Mouse (Mus musculus) kidney, embryonic 16.5 days (tissue): ENCODE measurements around the gene Cebpa. TPM values are rescaled to one million over a fixed set of nuclear protein-coding genes. Genes with fewer than 3 reads are reported as not detected.

Experiments used
- ATAC-seq: fragments of 200-750 bp; cut with Nextera tagmentation; 2 replicates; pipeline ENCODE4 v1.8.0; 2017; ENCODE audit warnings: moderate TSS enrichment; ENCODE audit not compliant: low FRiP score, low TSS enrichment
- H3K27ac ChIP-seq: fragments of 300-500 bp; sonication (generic); 2 replicates; pipeline ENCODE4 v1.5.1; 2014; ENCODE audit warnings: low read length
- H3K27me3 ChIP-seq: fragments of 300-500 bp; sonication (generic); 2 replicates; pipeline ENCODE4 v1.6.1; 2014; ENCODE audit warnings: low read length, control low read depth, mixed read lengths; ENCODE audit not compliant: insufficient read depth
- H3K36me3 ChIP-seq: fragments of 300-500 bp; sonication (generic); 2 replicates; pipeline ENCODE4 v1.6.1; 2014; ENCODE audit warnings: low read length, control low read depth, mixed read lengths; ENCODE audit not compliant: insufficient read depth
- H3K4me1 ChIP-seq: fragments of 300-500 bp; sonication (generic); 2 replicates; pipeline ENCODE4 v1.6.1; 2014; ENCODE audit warnings: low read length, control low read depth, mixed read lengths; ENCODE audit not compliant: insufficient read depth
- H3K4me2 ChIP-seq: fragments of 300-500 bp; sonication (generic); replicated peaks from 2 replicates; pipeline ENCODE4 v1.6.1; 2014; ENCODE audit warnings: low read depth, low read length
- H3K4me3 ChIP-seq: fragments of 300-500 bp; sonication (generic); 2 replicates; pipeline ENCODE4 v1.5.1; 2014; ENCODE audit warnings: mild to moderate bottlenecking, low read length
- H3K9ac ChIP-seq: fragments of 300-500 bp; sonication (generic); replicated peaks from 2 replicates; pipeline ENCODE4 v1.6.1; 2014; ENCODE audit warnings: low read length
- H3K9me3 ChIP-seq: fragments of 300-500 bp; sonication (generic); 2 replicates; pipeline ENCODE4 v1.6.1; 2016; ENCODE audit warnings: low read length, control low read depth
- WGBS: fragments of 180-500 bp; shearing (Covaris S2); extraction: QIAGEN DNeasy Blood & Tissue Kit; methylation state at CpG from one replicate; pipeline ENCODE4 v1.1.7; 2014; 5-methylcytosine and 5-hydroxymethylcytosine counted together
- polyA plus RNA-seq: library from polyadenylated mRNA; unstranded; fragments of >200 nt; fragmentation: Nextera tagmentation; extraction: Ambion mirVana; gene quantifications from 2 replicates; pipeline ENCODE4 v1.2.1, GENCODE M21; 2015

The Cebpa gene
- polyA plus RNA-seq, 1 experiment from 2014 or later = 1.4 TPM

DNA sequence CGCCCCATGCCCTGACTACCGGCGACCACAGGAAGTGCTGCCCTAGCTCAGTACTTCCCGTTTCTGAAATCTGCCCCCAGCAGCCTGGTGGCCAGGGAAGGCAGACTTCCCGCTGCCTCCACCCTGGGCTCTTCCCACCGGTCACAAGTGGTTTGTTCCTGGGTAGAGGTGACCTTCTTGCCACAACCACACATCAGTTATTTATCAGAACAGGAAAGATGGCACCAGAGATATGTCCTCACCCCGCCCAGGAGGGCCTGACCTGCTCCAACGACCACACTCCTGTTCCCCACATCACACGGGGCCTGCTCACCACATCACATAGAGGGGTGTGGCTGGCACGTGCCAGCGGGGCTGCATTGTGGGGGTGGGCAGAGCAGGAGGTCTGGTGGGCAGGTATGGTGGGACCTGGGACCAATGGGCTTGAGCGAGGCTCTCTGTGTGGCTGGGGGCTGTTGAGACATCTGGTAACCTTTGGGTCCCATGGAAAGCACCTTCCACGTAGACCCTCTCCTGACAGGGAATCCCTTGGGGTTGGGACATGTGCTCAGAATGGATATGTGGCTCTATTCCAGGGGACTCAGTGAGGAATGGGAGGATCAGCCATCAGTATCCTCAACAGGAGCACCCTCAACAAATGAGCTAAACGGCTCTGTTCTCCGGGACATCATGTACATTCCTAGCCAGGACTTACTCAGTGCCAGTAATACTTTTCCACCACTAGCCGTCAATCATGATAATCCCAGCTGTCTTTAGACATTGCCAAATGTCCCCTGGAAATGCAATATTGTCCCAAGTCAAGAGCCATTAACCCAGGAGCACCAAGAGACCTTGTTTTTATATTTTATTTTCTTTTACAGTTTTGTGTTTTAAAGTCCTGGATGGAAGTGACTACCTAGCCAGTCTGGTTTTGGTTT is 37.7 kb downstream of the Cebpa start:
- H3K27me3 ChIP-seq = no peaks in the 10 kb centered on the region
- H3K4me2 ChIP-seq = no peak overlapping the region
- H3K36me3 ChIP-seq = no peaks in the 10 kb centered on the region
- H3K4me1 ChIP-seq = no peaks in the 10 kb centered on the region
- H3K9ac ChIP-seq = no peak overlapping the region
- 65% methylated on average over 16 of the region's 16 CpGs for WGBS
- no peak overlapping the region for H3K27ac ChIP-seq
- ATAC-seq = 0 out of 2 replicates have a peak, but pooled peaks have one; percentile 23
- no peak overlapping the region for H3K4me3 ChIP-seq
- H3K9me3 ChIP-seq = no peaks in the 10 kb centered on the region

DNA sequence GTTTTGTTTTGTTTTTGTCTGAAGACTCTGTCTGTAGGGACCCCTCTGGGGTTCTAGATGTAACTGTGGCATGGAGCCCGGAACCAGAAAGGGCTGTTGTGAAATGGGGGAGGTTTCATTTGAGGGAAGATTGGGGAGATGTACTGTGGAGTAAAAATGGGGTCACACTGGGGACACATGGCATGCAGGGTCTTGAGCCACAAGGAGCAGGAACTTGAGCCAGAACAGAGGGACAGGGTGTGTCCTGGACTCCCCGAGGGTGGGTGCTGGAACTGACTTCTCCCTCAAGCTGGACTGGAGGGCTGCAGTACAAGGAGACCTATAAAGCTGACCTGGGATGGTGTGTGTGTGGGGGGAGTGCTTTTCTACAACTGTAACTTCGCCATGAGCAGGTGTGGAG is 38.4 kb downstream of the Cebpa start:
- Histone ChIP-seq H3K27ac (no peak overlapping the region), H3K27me3 (no peaks in the 10 kb centered on the region), H3K36me3 (no peaks in the 10 kb centered on the region), H3K4me1 (no peaks in the 10 kb centered on the region), H3K9ac (no peak overlapping the region), H3K9me3 (no peaks in the 10 kb centered on the region), H3K4me3 (no peak overlapping the region), H3K4me2 (no peak overlapping the region)
- WGBS = 58% methylated on average over 3 of the region's 3 CpGs
- ATAC-seq = no peak

DNA sequence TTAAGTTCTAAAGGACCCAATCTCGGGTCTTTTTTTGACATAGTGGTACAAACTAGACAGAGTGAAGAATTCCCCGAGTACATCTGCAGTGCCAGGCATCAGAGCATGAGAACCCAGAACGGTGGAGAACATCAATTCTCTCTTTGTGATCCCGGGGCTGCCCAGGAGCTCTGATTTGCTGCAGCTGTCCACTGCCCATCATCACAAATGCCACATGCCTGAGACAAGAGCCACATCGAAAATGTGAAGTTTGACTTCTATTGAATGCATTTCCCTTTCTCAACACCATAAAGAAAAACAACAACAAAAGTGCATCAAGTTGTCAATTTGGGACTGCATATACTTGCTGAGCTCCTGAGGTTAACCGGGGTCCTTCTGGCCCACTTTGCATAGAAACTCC is 43.4 kb downstream of the Cebpa start:
- H3K36me3 ChIP-seq = no peaks in the 10 kb centered on the region
- no peak overlapping the region for H3K4me3 ChIP-seq
- no peak overlapping the region for H3K27ac ChIP-seq
- ATAC-seq = no peak
- H3K9ac ChIP-seq = no peak overlapping the region
- H3K27me3 ChIP-seq = no peaks in the 10 kb centered on the region
- H3K4me1 ChIP-seq = no peaks in the 10 kb centered on the region
- WGBS = 74% methylated on average over 6 of the region's 6 CpGs
- no peaks in the 10 kb centered on the region for H3K9me3 ChIP-seq
- no peak overlapping the region for H3K4me2 ChIP-seq

DNA sequence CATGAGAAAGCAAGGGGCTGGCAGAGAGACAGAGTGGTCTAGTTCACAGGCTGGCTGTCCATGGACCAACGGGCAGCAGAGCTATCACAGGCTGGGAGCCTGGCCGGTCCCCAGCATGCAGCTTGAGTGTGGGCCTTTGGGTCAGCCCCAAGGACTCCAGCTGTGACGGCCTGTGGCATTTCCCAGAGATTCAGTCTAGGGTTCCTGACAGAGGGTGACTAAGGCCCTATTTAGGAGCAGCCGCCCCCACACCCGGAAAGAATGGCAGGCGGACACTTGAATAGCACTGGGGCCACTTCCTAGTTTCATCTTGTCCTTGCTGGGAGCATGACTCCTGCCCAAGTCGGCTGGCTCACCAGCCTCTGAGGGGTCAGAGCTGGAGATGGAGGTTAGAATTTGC is 44.5 kb downstream of the Cebpa start:
- 55% methylated on average over 7 of the region's 7 CpGs for WGBS
- Histone ChIP-seq H3K36me3 (no peaks in the 10 kb centered on the region), H3K27me3 (no peaks in the 10 kb centered on the region), H3K27ac (no peak overlapping the region), H3K4me2 (no peak overlapping the region), H3K4me3 (no peak overlapping the region), H3K4me1 (no peaks in the 10 kb centered on the region), H3K9ac (no peak overlapping the region), H3K9me3 (no peaks in the 10 kb centered on the region)
- ATAC-seq = no peak

DNA sequence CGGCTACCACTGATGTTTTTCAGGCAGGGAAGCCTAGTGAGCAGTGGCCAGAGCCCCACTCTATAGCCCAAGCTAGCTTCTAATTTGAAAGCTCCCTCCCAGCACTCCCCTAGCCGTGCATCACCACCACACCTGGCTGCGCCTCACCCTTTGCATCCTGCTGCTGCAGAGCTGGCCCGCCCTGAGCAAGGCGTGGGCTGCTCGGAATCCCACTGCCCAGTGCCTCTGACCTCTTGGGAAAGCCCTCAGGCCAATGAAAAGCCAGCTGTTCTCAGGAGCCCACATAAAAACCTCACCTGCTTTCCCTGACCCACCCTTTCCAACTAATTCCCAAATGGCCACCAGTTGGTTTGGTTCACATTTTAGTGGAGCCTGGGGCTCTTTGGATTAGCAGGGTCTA is 45.0 kb downstream of the Cebpa start:
- H3K36me3 ChIP-seq = no peaks in the 10 kb centered on the region
- H3K4me2 ChIP-seq = no peak overlapping the region
- H3K9ac ChIP-seq = no peak overlapping the region
- no peaks in the 10 kb centered on the region for H3K9me3 ChIP-seq
- no peak for ATAC-seq
- WGBS = 68% methylated on average over 6 of the region's 6 CpGs
- H3K4me1 ChIP-seq = no peaks in the 10 kb centered on the region
- no peak overlapping the region for H3K4me3 ChIP-seq
- no peak overlapping the region for H3K27ac ChIP-seq
- H3K27me3 ChIP-seq = no peaks in the 10 kb centered on the region

DNA sequence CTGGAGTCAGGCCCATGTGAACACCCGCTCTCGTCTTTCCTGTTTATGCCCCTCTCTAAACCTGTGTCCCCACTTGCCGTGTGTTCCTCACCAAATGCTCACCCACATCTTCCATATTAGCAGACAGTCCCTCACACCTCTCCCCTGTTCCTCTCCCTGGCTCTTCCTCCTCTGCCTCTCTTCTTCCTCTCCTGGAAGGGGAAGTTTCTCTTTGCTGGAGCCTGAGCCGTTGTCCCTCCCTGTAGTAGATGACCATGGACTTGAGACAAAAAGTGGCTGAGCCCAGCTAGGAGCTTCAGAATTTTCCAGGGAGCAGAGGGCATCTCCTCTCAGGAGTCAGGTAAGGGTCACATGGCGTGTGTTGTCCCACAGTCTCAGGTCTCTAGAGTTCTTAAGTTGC is 47.9 kb downstream of the Cebpa start:
- Histone ChIP-seq H3K4me2 (no peak overlapping the region), H3K4me1 (peaks cover under 1% of the 10 kb centered on the region; the same call in 1 of the 2 replicates), H3K27me3 (peaks cover 8% of the 10 kb centered on the region; the same call in 1 of the 2 replicates), H3K9ac (no peak overlapping the region), H3K36me3 (no peaks in the 10 kb centered on the region), H3K9me3 (no peaks in the 10 kb centered on the region), H3K4me3 (no peak overlapping the region), H3K27ac (no peak overlapping the region)
- no peak for ATAC-seq
- WGBS = 85% methylated on average over 5 of the region's 5 CpGs

DNA sequence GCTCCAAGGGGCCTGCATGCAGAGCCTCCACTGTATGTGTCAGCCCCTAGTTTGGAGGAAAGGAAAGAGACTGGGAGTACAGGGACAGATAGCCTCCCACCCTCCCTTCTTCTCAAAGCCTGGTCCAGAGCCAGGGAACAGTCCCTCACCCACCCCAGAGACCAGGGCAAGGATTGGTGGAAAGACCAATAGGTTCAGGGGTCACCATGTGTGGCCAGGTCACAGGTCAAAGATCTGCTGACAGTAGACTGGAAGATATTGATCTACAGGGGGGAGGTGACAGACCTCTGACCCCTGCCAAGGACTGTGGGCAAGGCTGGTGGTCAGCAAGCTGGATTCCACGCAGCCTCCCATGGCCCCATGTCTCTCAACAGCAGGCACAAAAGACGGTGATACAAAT is 48.8 kb downstream of the Cebpa start:
- H3K27me3 ChIP-seq = peaks cover 11% of the 10 kb centered on the region
- no peaks in the 10 kb centered on the region for H3K9me3 ChIP-seq
- H3K36me3 ChIP-seq = no peaks in the 10 kb centered on the region
- ATAC-seq = no peak
- peaks cover 3% of the 10 kb centered on the region; the same call in 1 of the 2 replicates for H3K4me1 ChIP-seq
- no peak overlapping the region for H3K4me2 ChIP-seq
- 80% methylated on average over 2 of the region's 2 CpGs for WGBS
- H3K27ac ChIP-seq = no peak overlapping the region
- H3K4me3 ChIP-seq = no peak overlapping the region
- no peak overlapping the region for H3K9ac ChIP-seq

DNA sequence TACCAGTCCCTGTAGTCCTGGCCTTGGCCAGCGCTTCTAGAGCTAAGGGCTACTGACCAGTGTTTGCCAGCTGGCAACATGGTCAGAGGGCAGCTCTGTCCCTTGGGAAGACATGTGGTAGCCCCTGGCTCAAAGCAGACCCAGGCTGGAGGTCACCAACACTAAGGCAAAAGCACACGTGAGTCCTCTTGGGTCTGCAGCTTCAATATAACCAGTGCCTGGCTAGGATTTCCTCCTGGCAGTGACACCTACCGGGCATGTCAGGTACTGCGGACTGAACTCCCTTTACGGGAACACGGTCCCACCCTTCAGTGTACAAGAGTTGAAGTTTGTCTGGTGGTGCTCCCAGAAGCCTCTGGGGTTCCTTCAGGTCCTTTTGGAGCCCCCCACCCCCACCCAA is 50.2 kb downstream of the Cebpa start:
- H3K9ac ChIP-seq = no peak overlapping the region
- no peaks in the 10 kb centered on the region for H3K36me3 ChIP-seq
- peak; percentile 15; the same call in 1 of the 2 replicates for ATAC-seq
- no peak overlapping the region for H3K4me2 ChIP-seq
- no peaks in the 10 kb centered on the region for H3K9me3 ChIP-seq
- WGBS = 15% methylated on average over 6 of the region's 6 CpGs
- no peak overlapping the region for H3K27ac ChIP-seq
- H3K27me3 ChIP-seq = peaks cover 12% of the 10 kb centered on the region
- peaks cover 3% of the 10 kb centered on the region; the same call in 1 of the 2 replicates for H3K4me1 ChIP-seq
- H3K4me3 ChIP-seq = no peak overlapping the region
